Mouse (Mus musculus) E14TG2a.4 (cell line): ENCODE measurements around the gene Nans.
A peak's percentile ranks its signal among the peaks of the same experiment; 100 is the strongest.

Experiments
- CTCF ChIP-seq: conservative IDR thresholded peaks from 2 replicates; pipeline ENCODE4 v1.5.1; 2014; ENCODE audit warnings: low read length
- NANOG ChIP-seq: IDR thresholded peaks from 2 replicates; pipeline ENCODE4 v1.6.1; 2014; ENCODE audit warnings: borderline replicate concordance, low read length, mixed read lengths

GRCm38 (mm10) chr4:46497286-46497892 lies 8.3 kb downstream of the Nans start:
- TF ChIP-seq CTCF (peak; percentile 100), NANOG (no peak)
